Mouse (Mus musculus) myocyte (in vitro differentiated cells): ENCODE data around the gene Arf6.

ENCODE experiments used
- E2F4 ChIP-seq: IDR thresholded peaks from one replicate; pipeline ENCODE4 v1.6.1; 2011; ENCODE audit warnings: mild to moderate bottlenecking, control low read depth, moderate library complexity; ENCODE audit not compliant: insufficient read depth
- MAX ChIP-seq: IDR thresholded peaks from one replicate; pipeline ENCODE4 v1.6.1; 2011; ENCODE audit warnings: low read depth, mild to moderate bottlenecking, control low read depth
- MYOD1 ChIP-seq, 3 experiments: IDR thresholded peaks; one replicate each; pipeline ENCODE4 v1.6.1; 2011; ENCODE audit warnings: control low read depth in 2 of 3, low read depth in 2 of 3, mild to moderate bottlenecking in 2 of 3, moderate library complexity in 1 of 3; ENCODE audit not compliant: insufficient read length in 2 of 3, control insufficient read depth in 1 of 3
- POLR2A ChIP-seq: IDR thresholded peaks from one replicate; pipeline ENCODE4 v1.6.1; 2011; ENCODE audit warnings: low read depth, mild to moderate bottlenecking, control low read depth, moderate library complexity; ENCODE audit not compliant: insufficient read length
- REST ChIP-seq: IDR thresholded peaks from one replicate; pipeline ENCODE4 v1.6.1; 2011; ENCODE audit warnings: mild to moderate bottlenecking, control low read depth, moderate library complexity; ENCODE audit not compliant: insufficient read depth, insufficient read length
- TCF12 ChIP-seq: IDR thresholded peaks from one replicate; pipeline ENCODE4 v1.6.1; 2011; ENCODE audit warnings: mild to moderate bottlenecking, control low read depth; ENCODE audit not compliant: poor library complexity, insufficient read depth, severe bottlenecking

DNA sequence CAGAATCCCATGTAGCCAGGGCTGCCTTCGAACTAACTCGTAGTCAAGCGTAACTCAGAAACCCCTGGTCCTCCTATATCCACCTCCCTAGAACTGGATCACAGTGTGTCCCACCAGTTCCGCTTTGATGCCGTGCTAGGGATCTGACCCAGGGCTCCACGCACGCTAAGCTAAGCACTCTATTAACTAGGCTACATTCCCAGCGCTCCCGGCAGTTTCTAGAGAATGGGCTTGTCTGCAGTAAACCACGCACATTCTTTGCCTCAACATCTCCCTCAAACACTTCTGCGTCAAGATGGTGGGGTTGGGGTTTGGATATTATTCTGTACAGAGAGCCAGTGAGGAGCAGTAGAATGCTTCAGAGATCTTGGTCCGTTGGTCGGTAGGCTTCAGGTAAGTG, 46.7 kb downstream of the Arf6 start:
- TF ChIP-seq TCF12 (no peak), MAX (no peak), MYOD1 (IDR thresholded peaks at IDR 0.05; ENCODE audit: control insufficient read depth in 1 of 3, insufficient read length in 2 of 3, low read depth in 2 of 3) (no peak), POLR2A (no peak), E2F4 (no peak), REST (no peak)
